Comparison of ENCODE assay signal across 16 mouse cellular contexts in genomic region chr14:39261016-39261415, GRCm38 (mm10).
DNase-seq lines count a peak whose midpoint lies in the region.
"Had no signal": no experiment of that assay in that cellular context is flagged by ENCODE, and none has a peak within 500 bp of the region (broad histone marks: within the 10 kb centered on the region; RNA-seq: fewer than 3 reads in every experiment).

No protein-coding gene starts in this region.

- DNase-seq in cerebellum, adult 11-12 months: peak; percentile 8
- DNase-seq in cerebellum, postnatal 4 days (ENCODE audit: low spot score in 2 of 2): no peak
- DNase-seq in right cerebral cortex, adult 18-20 months: peak; percentile 37
- DNase-seq in right cerebral cortex, postnatal 10 days (ENCODE audit: low spot score in 2 of 2): no peak
- peak; percentile 28 to 59 for DNase-seq in cerebellum, postnatal 14 days
- no peak for DNase-seq in heart, adult 18-20 months
- no peak for DNase-seq in urinary bladder, postnatal 36 days (ENCODE audit: low spot score in 2 of 2)
- DNase-seq: adrenal gland, postnatal 10 days; heart, postnatal 14 days; kidney, adult 18-20 months; kidney, postnatal 36 days; left cerebral cortex, postnatal 4 days; lung, adult 2 months; lung, postnatal 10 days; right cerebral cortex, postnatal 25 days; thymus, postnatal 14 days had no signal

Comparison
In these comparisons a context has a peak if more than half of its experiments do, and no peak if none do; other contexts are left out.
1. DNase-seq: peak in cerebellum, adult 11-12 months (single experiment), right cerebral cortex, adult 18-20 months (single experiment) and cerebellum, postnatal 14 days (2 of 2); none in cerebellum, postnatal 4 days (0 of 2), right cerebral cortex, postnatal 10 days (0 of 2), heart, adult 18-20 months (0 of 2) and urinary bladder, postnatal 36 days (0 of 2).